Mouse (Mus musculus) neural tube, embryonic 14.5 days (tissue): ENCODE results near the gene Adcy2. TPM values are rescaled to one million over a fixed set of nuclear protein-coding genes. Genes with fewer than 3 reads are reported as not detected.
A peak's percentile ranks its signal among the peaks of the same experiment; 100 is the strongest.

Experiments used
- ATAC-seq: fragments of 200-750 bp; cut with Nextera tagmentation; 2 replicates; pipeline ENCODE4 v1.8.0; 2017; ENCODE audit warnings: low read depth, mild to moderate bottlenecking, moderate TSS enrichment, moderate library complexity
- H3K27ac ChIP-seq: fragments of 300-500 bp; sonication (generic); 2 replicates; pipeline ENCODE4 v1.5.1; 2014; ENCODE audit warnings: low read depth, mild to moderate bottlenecking, control low read depth, low read length, moderate library complexity, mixed read lengths
- H3K27me3 ChIP-seq: fragments of 300-500 bp; sonication (generic); 2 replicates; pipeline ENCODE4 v1.6.1; 2014; ENCODE audit warnings: low read length; ENCODE audit not compliant: control insufficient read depth, insufficient read depth
- H3K36me3 ChIP-seq: fragments of 300-500 bp; sonication (generic); 2 replicates; pipeline ENCODE4 v1.6.1; 2014; ENCODE audit warnings: low read length, mixed read lengths; ENCODE audit not compliant: control insufficient read depth, insufficient read depth
- H3K4me1 ChIP-seq: fragments of 300-500 bp; sonication (generic); 2 replicates; pipeline ENCODE4 v1.6.1; 2014; ENCODE audit warnings: low read length; ENCODE audit not compliant: control insufficient read depth, insufficient read depth
- H3K4me2 ChIP-seq: fragments of 300-500 bp; sonication (generic); 2 replicates; pipeline ENCODE4 v1.6.1; 2014; ENCODE audit warnings: mild to moderate bottlenecking, low read depth, low read length, control low read depth
- H3K4me3 ChIP-seq: fragments of 300-500 bp; sonication (generic); 2 replicates; pipeline ENCODE4 v1.5.1; 2014; ENCODE audit warnings: low read depth, low read length, control low read depth, mixed read lengths
- H3K9ac ChIP-seq: fragments of 300-500 bp; sonication (generic); replicated peaks from 2 replicates; pipeline ENCODE4 v1.6.1; 2014; ENCODE audit warnings: low read depth, mild to moderate bottlenecking, control low read depth, low read length, mixed read lengths
- H3K9me3 ChIP-seq: fragments of 300-500 bp; sonication (generic); 2 replicates; pipeline ENCODE4 v1.6.1; 2016; ENCODE audit warnings: low read length; ENCODE audit not compliant: control insufficient read depth
- WGBS: fragments of 180-500 bp; shearing (Covaris S2); extraction: QIAGEN DNeasy Blood & Tissue Kit; methylation state at CpG from one replicate; pipeline ENCODE4 v1.1.7; 2014; 5-methylcytosine and 5-hydroxymethylcytosine counted together
- polyA plus RNA-seq: library from polyadenylated mRNA; unstranded; fragments of >200 nt; fragmentation: Nextera tagmentation; extraction: Ambion mirVana; gene quantifications from 2 replicates; pipeline ENCODE4 v1.2.1, GENCODE M21; 2014

Gene Adcy2
- polyA plus RNA-seq, 1 experiment from 2014 or later, result 21.1 TPM

GRCm38 (mm10) chr13:68598953-68599352, 400.4 kb downstream of the Adcy2 start:
- Histone ChIP-seq H3K27me3 (no peaks in the 10 kb centered on the region), H3K27ac (no peak overlapping the region), H3K4me2 (no peak overlapping the region), H3K4me1 (no peaks in the 10 kb centered on the region), H3K9ac (no peak overlapping the region), H3K36me3 (no peaks in the 10 kb centered on the region), H3K4me3 (no peak overlapping the region), H3K9me3 (no peaks in the 10 kb centered on the region)
- ATAC-seq, result no peak

GRCm38 (mm10) chr13:68597667-68598066, 401.7 kb downstream of the Adcy2 start:
- WGBS, result 14% methylated on average over 13 of the region's 13 CpGs
- no peak overlapping the region for H3K9ac ChIP-seq
- H3K27ac ChIP-seq, result no peak overlapping the region
- H3K36me3 ChIP-seq, result no peaks in the 10 kb centered on the region
- H3K4me3 ChIP-seq, result peak overlapping the region; percentile 8; the same call in 1 of the 2 replicates
- H3K4me2 ChIP-seq, result peak overlapping the region; percentile 28
- H3K27me3 ChIP-seq, result no peaks in the 10 kb centered on the region
- peak; percentile 28; the same call in 1 of the 2 replicates for ATAC-seq
- no peaks in the 10 kb centered on the region for H3K4me1 ChIP-seq
- H3K9me3 ChIP-seq, result no peaks in the 10 kb centered on the region

GRCm38 (mm10) chr13:68597199-68597598, 402.1 kb downstream of the Adcy2 start, which contains the start of gene 1700001L19Rik:
TSS of gene 1700001L19Rik (plus strand) at chr13:68597421.
- Histone ChIP-seq H3K27ac (no peak within 1 kb of the TSS), H3K36me3 (no peaks in the 10 kb centered on the region), H3K4me2 (peak within 1 kb of the TSS; percentile 28), H3K27me3 (no peaks in the 10 kb centered on the region), H3K4me3 (peak within 1 kb of the TSS; percentile 8; the same call in 1 of the 2 replicates), H3K9ac (no peak within 1 kb of the TSS), H3K9me3 (no peaks in the 10 kb centered on the region), H3K4me1 (no peaks in the 10 kb centered on the region)
- WGBS, result 14% methylated on average over 10 of the region's 10 CpGs
- ATAC-seq, result 0 out of 2 replicates have a peak, but pooled peaks have one; percentile 39

GRCm38 (mm10) chr13:68593797-68594196, 405.5 kb downstream of the Adcy2 start:
- H3K36me3 ChIP-seq, result peaks cover 18% of the 10 kb centered on the region
- 89% methylated on average over 1 of the region's 1 CpGs for WGBS

GRCm38 (mm10) chr13:68588352-68588751, 411.0 kb downstream of the Adcy2 start:
- H3K36me3 ChIP-seq, result peaks cover 54% of the 10 kb centered on the region

More at GRCm38 (mm10) chr13:68593797-68594196, 405.5 kb downstream of the Adcy2 start:
- Histone ChIP-seq H3K4me2 (no peak overlapping the region), H3K4me3 (no peak overlapping the region), H3K27me3 (no peaks in the 10 kb centered on the region), H3K9me3 (no peaks in the 10 kb centered on the region), H3K27ac (no peak overlapping the region), H3K4me1 (no peaks in the 10 kb centered on the region), H3K9ac (no peak overlapping the region)
- no peak for ATAC-seq

GRCm38 (mm10) chr13:68585441-68585840, 413.9 kb downstream of the Adcy2 start:
- no peaks in the 10 kb centered on the region for H3K27me3 ChIP-seq
- 89% methylated on average over 7 of the region's 7 CpGs for WGBS
- ATAC-seq, result no peak
- H3K4me3 ChIP-seq, result no peak overlapping the region
- H3K27ac ChIP-seq, result no peak overlapping the region
- H3K9me3 ChIP-seq, result no peaks in the 10 kb centered on the region
- peaks cover 6% of the 10 kb centered on the region for H3K4me1 ChIP-seq
- H3K36me3 ChIP-seq, result peaks cover 44% of the 10 kb centered on the region
- H3K4me2 ChIP-seq, result no peak overlapping the region
- no peak overlapping the region for H3K9ac ChIP-seq

More at GRCm38 (mm10) chr13:68588352-68588751, 411.0 kb downstream of the Adcy2 start:
- Histone ChIP-seq H3K9me3 (no peaks in the 10 kb centered on the region), H3K27ac (no peak overlapping the region), H3K4me3 (no peak overlapping the region), H3K27me3 (no peaks in the 10 kb centered on the region), H3K4me2 (no peak overlapping the region), H3K9ac (no peak overlapping the region), H3K4me1 (no peaks in the 10 kb centered on the region)
- no peak for ATAC-seq

- no peak overlapping the region for H3K27ac ChIP-seq
- no peaks in the 10 kb centered on the region for H3K27me3 ChIP-seq
- H3K4me2 ChIP-seq, result no peak overlapping the region
- H3K9me3 ChIP-seq, result no peaks in the 10 kb centered on the region
- H3K4me1 ChIP-seq, result peaks cover 6% of the 10 kb centered on the region
- no peak overlapping the region for H3K9ac ChIP-seq
- H3K36me3 ChIP-seq, result peaks cover 37% of the 10 kb centered on the region
- H3K4me3 ChIP-seq, result no peak overlapping the region
- 96% methylated on average over 11 of the region's 11 CpGs for WGBS
- no peak for ATAC-seq
These were observed 415.4 kb downstream of the Adcy2 start for GRCm38 (mm10) chr13:68583961-68584360.

- peak overlapping the region; percentile 71 for H3K4me3 ChIP-seq
- H3K9me3 ChIP-seq, result no peaks in the 10 kb centered on the region
- 0 out of 2 replicates have a peak overlapping the region, but pooled peaks have one; percentile 40 for H3K27ac ChIP-seq
- WGBS, result 0% methylated on average over 11 of the region's 11 CpGs
- H3K9ac ChIP-seq, result peak overlapping the region; percentile 54
- H3K4me1 ChIP-seq, result peaks cover 6% of the 10 kb centered on the region
- no peaks in the 10 kb centered on the region for H3K27me3 ChIP-seq
- H3K36me3 ChIP-seq, result peaks cover 24% of the 10 kb centered on the region
- peak; percentile 19; the same call in 1 of the 2 replicates for ATAC-seq
- H3K4me2 ChIP-seq, result peak overlapping the region; percentile 60
These were observed 416.9 kb downstream of the Adcy2 start for GRCm38 (mm10) chr13:68582517-68582780.

- Histone ChIP-seq H3K27me3 (no peaks in the 10 kb centered on the region), H3K4me2 (peak within 1 kb of the TSS; percentile 67), H3K9me3 (no peaks in the 10 kb centered on the region), H3K4me1 (peaks cover 6% of the 10 kb centered on the region), H3K27ac (0 out of 2 replicates have a peak within 1 kb of the TSS, but pooled peaks have one; percentile 40), H3K4me3 (peak within 1 kb of the TSS; percentile 71), H3K9ac (peak within 1 kb of the TSS; percentile 54), H3K36me3 (peaks cover 24% of the 10 kb centered on the region)
- ATAC-seq, result peak; percentile 99
- under 1% methylated on average over 81 of the region's 81 CpGs for WGBS
These were observed 417.4 kb downstream of the Adcy2 start, which contains the start of the genes Mtrr and Fastkd3 for GRCm38 (mm10) chr13:68581747-68582516. TSS of gene Mtrr (minus strand) at chr13:68582149. TSS of gene Fastkd3 (plus strand) at chr13:68582234.
